Mouse (Mus musculus) left cerebral cortex, adult 9 months (tissue): ENCODE data around the gene Polr3g.
"Not testable (repeated sequence)": the region's sequence is repeated elsewhere in the genome, so short reads cannot be mapped to it uniquely, and the experiment has no call there.

Experiments used
- DNase-seq, 2 experiments: peaks; one replicate each; pipeline ENCODE4 v3.0.0; 2022; ENCODE audit warnings: low spot score in 2 of 2

Polr3g gene

GRCm38 (mm10) chr13:81630566-81630965 is 80.2 kb downstream of the Polr3g start:
- no peak for DNase-seq

GRCm38 (mm10) chr13:81629395-81629794 is 81.4 kb downstream of the Polr3g start:
- no peak for DNase-seq

- no peak for DNase-seq
Measured at GRCm38 (mm10) chr13:81628631-81629190, 82.1 kb downstream of the Polr3g start.

GRCm38 (mm10) chr13:81627861-81628260 is 83.0 kb downstream of the Polr3g start:
- DNase-seq, result not testable (repeated sequence)
